15 mouse cellular contexts compared by ENCODE assay signal in the genomic region with DNA sequence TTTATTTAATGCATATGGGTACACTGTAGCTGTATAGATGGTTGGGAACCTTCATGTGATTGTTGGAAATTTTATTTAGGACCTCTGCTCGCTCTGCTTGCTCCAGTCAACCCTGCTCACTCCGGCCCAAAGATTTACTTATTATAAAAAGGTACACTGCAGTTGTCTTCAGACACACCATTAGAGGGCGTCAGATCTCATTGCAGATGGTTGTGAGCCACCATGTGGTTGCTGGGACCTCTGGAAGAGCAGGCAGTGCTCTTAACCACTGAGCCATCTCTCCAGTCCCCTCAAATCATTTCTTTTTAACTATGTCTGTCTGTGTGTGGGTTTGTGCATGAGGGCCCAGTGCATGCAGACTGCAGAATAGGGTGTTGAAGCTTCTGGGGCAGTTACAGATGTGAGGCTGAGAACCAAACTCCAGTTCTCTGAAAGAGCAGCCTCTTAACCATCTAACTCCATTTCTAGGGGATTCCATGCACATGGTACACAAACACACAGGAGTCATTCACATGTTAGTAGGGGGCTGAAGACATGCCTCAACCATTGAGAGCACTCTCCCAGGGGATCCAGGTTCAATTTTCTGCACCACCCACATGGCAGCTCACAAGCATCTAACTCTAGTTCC. TPM values are rescaled to one million over a fixed set of nuclear protein-coding genes. Genes with fewer than 3 reads are reported as not detected.
A peak's percentile ranks its signal among the peaks of the same experiment; 100 is the strongest.
DNase-seq lines count a peak whose midpoint lies in the region; ATAC-seq and TF ChIP-seq lines count a peak whose summit lies in the region.
"Had no signal": no experiment of that assay in that cellular context is flagged by ENCODE, and none has a peak within 500 bp of the region (broad histone marks: within the 10 kb centered on the region; RNA-seq: fewer than 3 reads in every experiment).

No protein-coding gene starts in this region.

- no peak overlapping the region for H3K4me3 ChIP-seq in hindbrain, postnatal 0 days (ENCODE audit: low read length)
- H3K4me3 ChIP-seq in hindbrain, embryonic 16.5 days (ENCODE audit: low read length) = no peak overlapping the region
- H3K4me3 ChIP-seq in midbrain, postnatal 0 days (ENCODE audit: low read depth, low read length) = no peak overlapping the region
- no peak overlapping the region for H3K4me3 ChIP-seq in midbrain, embryonic 13.5 days (replicated peaks)
- H3K4me3 ChIP-seq in stomach, postnatal 0 days (ENCODE audit: low read depth, low read length) = no peak overlapping the region
- H3K4me3 ChIP-seq: hindbrain, embryonic 12.5 days; midbrain, embryonic 12.5 days had no signal

- H3K9me3 ChIP-seq in hindbrain, postnatal 0 days (ENCODE audit: low read length) = no peaks in the 10 kb centered on the region
- no peaks in the 10 kb centered on the region for H3K9me3 ChIP-seq in hindbrain, embryonic 16.5 days (ENCODE audit: control insufficient read depth, low read length)
- no peaks in the 10 kb centered on the region for H3K9me3 ChIP-seq in midbrain, postnatal 0 days (ENCODE audit: low read length)
- H3K9me3 ChIP-seq in midbrain, embryonic 13.5 days = no peaks in the 10 kb centered on the region
- no peaks in the 10 kb centered on the region for H3K9me3 ChIP-seq in stomach, postnatal 0 days (ENCODE audit: control insufficient read depth, low read length)
- H3K9me3 ChIP-seq: hindbrain, embryonic 12.5 days; midbrain, embryonic 12.5 days had no signal

- WGBS in hindbrain, postnatal 0 days = 65% methylated on average over 3 of the region's 3 CpGs
- 62% methylated on average over 3 of the region's 3 CpGs for WGBS in hindbrain, embryonic 16.5 days
- WGBS in midbrain, postnatal 0 days = 63% methylated on average over 3 of the region's 3 CpGs
- 58% methylated on average over 3 of the region's 3 CpGs for whole genome bisulfite sequencing in midbrain, embryonic 13.5 days
- 64% methylated on average over 3 of the region's 3 CpGs for WGBS in stomach, postnatal 0 days

- TF ChIP-seq CTCF in hindbrain, postnatal 0 days (IDR thresholded peaks at IDR 0.05; ENCODE audit: low read depth) = peak; percentile 21; the same call in 1 of the 2 replicates
- peak; percentile 31 for TF ChIP-seq CTCF in midbrain, postnatal 0 days (IDR thresholded peaks at IDR 0.05)
- peak; percentile 26; the same call in 1 of the 2 replicates for TF ChIP-seq CTCF in stomach, postnatal 0 days (IDR thresholded peaks at IDR 0.05; ENCODE audit: low read depth)

- no peak for DNase-seq in hindbrain, postnatal 0 days (ENCODE audit: low spot score)
- DNase-seq in midbrain, postnatal 0 days (ENCODE audit: low spot score) = no peak
- DNase-seq in WW6 (ENCODE audit: low read depth, low spot score) = peak; percentile 67
- no peak for DNase-seq in stomach, postnatal 0 days (ENCODE audit: low spot score)
- no peak for DNase-seq in gastrocnemius, postnatal 14 days
- no peak for DNase-seq in cerebellum, postnatal 14 days
- DNase-seq: adrenal gland, adult 2 months; cerebellum, postnatal 25 days; lung, postnatal 10 days; right cerebral cortex, adult 18-20 months had no signal

- no peak for ATAC-seq in hindbrain, postnatal 0 days
- ATAC-seq in hindbrain, embryonic 16.5 days = no peak
- ATAC-seq in midbrain, postnatal 0 days (ENCODE audit: low FRiP score) = no peak
- ATAC-seq in midbrain, embryonic 13.5 days = no peak
- ATAC-seq in stomach, postnatal 0 days (ENCODE audit: low FRiP score, low TSS enrichment) = no peak

- no peak overlapping the region for H3K9ac ChIP-seq in hindbrain, postnatal 0 days (replicated peaks; ENCODE audit: low read length)
- no peak overlapping the region for H3K9ac ChIP-seq in hindbrain, embryonic 16.5 days (ENCODE audit: low read depth, low read length)
- no peak overlapping the region for H3K9ac ChIP-seq in midbrain, postnatal 0 days (replicated peaks; ENCODE audit: low read length, poor library complexity, severe bottlenecking)
- no peak overlapping the region for H3K9ac ChIP-seq in midbrain, embryonic 13.5 days (replicated peaks)
- no peak overlapping the region for H3K9ac ChIP-seq in stomach, postnatal 0 days (ENCODE audit: low read length)
- H3K9ac ChIP-seq: hindbrain, embryonic 12.5 days; midbrain, embryonic 12.5 days had no signal

- H3K36me3 ChIP-seq in hindbrain, postnatal 0 days (ENCODE audit: insufficient read depth, low read length) = no peaks in the 10 kb centered on the region
- H3K36me3 ChIP-seq in hindbrain, embryonic 16.5 days (ENCODE audit: control insufficient read depth, insufficient read depth, low read length) = no peaks in the 10 kb centered on the region
- no peaks in the 10 kb centered on the region for H3K36me3 ChIP-seq in midbrain, postnatal 0 days (ENCODE audit: insufficient read depth, low read length)
- H3K36me3 ChIP-seq in midbrain, embryonic 13.5 days = no peaks in the 10 kb centered on the region
- no peaks in the 10 kb centered on the region; the same call in 1 of the 2 replicates for H3K36me3 ChIP-seq in stomach, postnatal 0 days (ENCODE audit: control insufficient read depth, insufficient read depth, low read length)

- H3K4me2 ChIP-seq in hindbrain, postnatal 0 days (ENCODE audit: low read depth, low read length) = no peak overlapping the region
- no peak overlapping the region for H3K4me2 ChIP-seq in hindbrain, embryonic 16.5 days (ENCODE audit: low read length)
- H3K4me2 ChIP-seq in midbrain, postnatal 0 days (ENCODE audit: low read depth, low read length, poor library complexity, severe bottlenecking) = no peak overlapping the region
- H3K4me2 ChIP-seq in midbrain, embryonic 13.5 days (replicated peaks) = no peak overlapping the region
- H3K4me2 ChIP-seq in stomach, postnatal 0 days (replicated peaks; ENCODE audit: low read depth) = no peak overlapping the region
- H3K4me2 ChIP-seq: heart, embryonic 11.5 days; hindbrain, embryonic 12.5 days; midbrain, embryonic 12.5 days had no signal

- no peak for TF ChIP-seq EP300 in stomach, postnatal 0 days (optimal IDR thresholded peaks at IDR 0.05)

- H3K27ac ChIP-seq in hindbrain, postnatal 0 days = no peak overlapping the region
- H3K27ac ChIP-seq in hindbrain, embryonic 16.5 days (ENCODE audit: low read depth, low read length) = no peak overlapping the region
- H3K27ac ChIP-seq in midbrain, postnatal 0 days (ENCODE audit: low read depth, low read length) = no peak overlapping the region
- H3K27ac ChIP-seq in midbrain, embryonic 13.5 days = no peak overlapping the region
- H3K27ac ChIP-seq in stomach, postnatal 0 days (replicated peaks) = no peak overlapping the region
- H3K27ac ChIP-seq: hindbrain, embryonic 12.5 days; midbrain, embryonic 12.5 days had no signal

- H3K27me3 ChIP-seq in hindbrain, postnatal 0 days (ENCODE audit: insufficient read depth, low read length) = no peaks in the 10 kb centered on the region
- H3K27me3 ChIP-seq in hindbrain, embryonic 16.5 days (replicated peaks; ENCODE audit: control insufficient read depth, insufficient read depth, low read length) = no peaks in the 10 kb centered on the region
- no peaks in the 10 kb centered on the region for H3K27me3 ChIP-seq in midbrain, postnatal 0 days (ENCODE audit: insufficient read depth, low read length)
- no peaks in the 10 kb centered on the region for H3K27me3 ChIP-seq in midbrain, embryonic 13.5 days
- H3K27me3 ChIP-seq in stomach, postnatal 0 days (ENCODE audit: control insufficient read depth, insufficient read depth, low read length) = no peaks in the 10 kb centered on the region
- H3K27me3 ChIP-seq: hindbrain, embryonic 12.5 days; midbrain, embryonic 12.5 days had no signal

- intact Hi-C loops in gastrocnemius, postnatal 14 days (cut with DNase I; ENCODE audit: low total_unique reads) = loop anchor here (5.0 to 10.0 kb wide), 2 partner anchors 57 to 255 kb away; no protein-coding TSS in a partner anchor

- H3K4me1 ChIP-seq in hindbrain, postnatal 0 days (ENCODE audit: insufficient read depth, low read length) = peaks cover 9% of the 10 kb centered on the region; the same call in 1 of the 2 replicates
- H3K4me1 ChIP-seq in hindbrain, embryonic 16.5 days (ENCODE audit: control insufficient read depth, insufficient read depth, low read depth, low read length) = peaks cover 18% of the 10 kb centered on the region
- H3K4me1 ChIP-seq in midbrain, postnatal 0 days (ENCODE audit: insufficient read depth, low read length) = 0 out of 2 replicates have a peak, but pooled peaks cover 2% of the 10 kb centered on the region
- peaks cover 23% of the 10 kb centered on the region for H3K4me1 ChIP-seq in midbrain, embryonic 13.5 days (replicated peaks)
- H3K4me1 ChIP-seq in stomach, postnatal 0 days (replicated peaks; ENCODE audit: control insufficient read depth, insufficient read depth) = no peaks in the 10 kb centered on the region

RNA-seq across cellular contexts. Expression of gene Rcc1, which starts 3.8 kb away (rescaled TPM):
- total RNA-seq in hindbrain, postnatal 0 days (2014; rRNA removed) = 20.7 and 24.4 TPM in 2 replicates
- polyA plus RNA-seq in hindbrain, postnatal 0 days (2015; fragmentation: Nextera tagmentation; extraction: Ambion mirVana) = 28.8 and 29.7 TPM in 2 replicates
- polyA plus RNA-seq in hindbrain, embryonic 16.5 days (2015; fragmentation: Nextera tagmentation; extraction: Ambion mirVana) = 31.5 and 35.2 TPM in 2 replicates
- 18.7 and 23.4 TPM in 2 replicates for total RNA-seq in midbrain, postnatal 0 days (2014; rRNA removed)
- polyA plus RNA-seq in midbrain, postnatal 0 days (2015; fragmentation: Nextera tagmentation; extraction: Ambion mirVana) = 21.7 and 21.9 TPM in 2 replicates
- polyA plus RNA-seq in midbrain, embryonic 13.5 days (2015; fragmentation: Nextera tagmentation; extraction: Ambion mirVana) = 54.1 and 54.6 TPM in 2 replicates
- polyA plus RNA-seq in stomach, postnatal 0 days (2015; fragmentation: Nextera tagmentation; extraction: Ambion mirVana) = 23.4 and 25.2 TPM in 2 replicates
- total RNA-seq in gastrocnemius, postnatal 14 days (2021) = 1 to 10 TPM; 7.5 to 9.1 TPM

RNA-seq across cellular contexts. Expression of gene Trnau1ap, which starts 20.3 kb away (rescaled TPM):
- 53.2 and 79.3 TPM in 2 replicates for total RNA-seq in hindbrain, postnatal 0 days (2014; rRNA removed)
- polyA plus RNA-seq in hindbrain, postnatal 0 days (2015; fragmentation: Nextera tagmentation; extraction: Ambion mirVana) = 56.6 and 62.6 TPM in 2 replicates
- polyA plus RNA-seq in hindbrain, embryonic 16.5 days (2015; fragmentation: Nextera tagmentation; extraction: Ambion mirVana) = 75.2 and 77.9 TPM in 2 replicates
- 47.7 and 55.2 TPM in 2 replicates for total RNA-seq in midbrain, postnatal 0 days (2014; rRNA removed)
- 56.9 and 63.0 TPM in 2 replicates for polyA plus RNA-seq in midbrain, postnatal 0 days (2015; fragmentation: Nextera tagmentation; extraction: Ambion mirVana)
- 78.6 and 83.6 TPM in 2 replicates for polyA plus RNA-seq in midbrain, embryonic 13.5 days (2015; fragmentation: Nextera tagmentation; extraction: Ambion mirVana)
- polyA plus RNA-seq in stomach, postnatal 0 days (2015; fragmentation: Nextera tagmentation; extraction: Ambion mirVana) = 45.5 and 45.7 TPM in 2 replicates
- 10 to 100 TPM; 12.9 to 13.9 TPM for total RNA-seq in gastrocnemius, postnatal 14 days (2021)

RNA-seq across cellular contexts. Expression of gene Rab42, which starts 46.4 kb away (rescaled TPM):
- 4.9 and 5.4 TPM in 2 replicates for total RNA-seq in hindbrain, postnatal 0 days (2014; rRNA removed)
- polyA plus RNA-seq in hindbrain, postnatal 0 days (2015; fragmentation: Nextera tagmentation; extraction: Ambion mirVana) = 5.1 and 5.9 TPM in 2 replicates
- 3.9 and 4.8 TPM in 2 replicates for polyA plus RNA-seq in hindbrain, embryonic 16.5 days (2015; fragmentation: Nextera tagmentation; extraction: Ambion mirVana)
- 0.38 and 3.3 TPM in 2 replicates for total RNA-seq in midbrain, postnatal 0 days (2014; rRNA removed)
- polyA plus RNA-seq in midbrain, postnatal 0 days (2015; fragmentation: Nextera tagmentation; extraction: Ambion mirVana) = 4.2 and 4.3 TPM in 2 replicates
- 0.58 and 0.92 TPM in 2 replicates for polyA plus RNA-seq in midbrain, embryonic 13.5 days (2015; fragmentation: Nextera tagmentation; extraction: Ambion mirVana)
- polyA plus RNA-seq in stomach, postnatal 0 days (2015; fragmentation: Nextera tagmentation; extraction: Ambion mirVana) = 2.3 and 2.6 TPM in 2 replicates
- under 1 TPM in 1 of 2 experiments, not detected in 1; 0.94 TPM for total RNA-seq in gastrocnemius, postnatal 14 days (2021)
